Mouse (Mus musculus) lung, adult 2 months (tissue): ENCODE results near the gene Rab23.

Experiments
- CTCF ChIP-seq: fragments of 200-500 bp; IDR thresholded peaks from 2 replicates; pipeline ENCODE4 v1.5.1; 2011; ENCODE audit warnings: mild to moderate bottlenecking, low read length, control low read depth; ENCODE audit not compliant: insufficient read depth
- POLR2A ChIP-seq: fragments of 200-500 bp; IDR thresholded peaks from 2 replicates; pipeline ENCODE4 v1.6.1; 2011; ENCODE audit warnings: low read depth, mild to moderate bottlenecking, control low read depth, low read length, borderline replicate concordance; ENCODE audit errors: extremely low read depth

DNA sequence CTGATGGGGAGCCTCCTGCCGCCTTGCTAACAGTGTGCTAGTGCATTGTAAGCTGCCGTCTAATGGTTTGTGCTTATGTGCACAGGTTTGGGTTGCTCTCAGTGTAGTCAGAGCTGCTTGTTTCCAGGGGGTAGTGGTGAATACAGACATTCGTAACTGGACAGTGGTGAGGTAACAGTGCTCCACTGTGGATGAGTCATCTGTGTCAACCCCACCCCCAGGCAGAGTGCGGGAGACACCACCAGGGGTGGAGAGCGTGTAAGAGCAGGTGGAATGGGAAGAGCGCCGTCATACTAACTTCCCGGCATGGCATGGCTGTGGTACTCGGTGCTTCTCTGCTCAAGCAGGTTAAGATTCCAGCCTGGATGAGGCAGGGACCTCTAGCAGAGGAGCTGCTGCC, 13.4 kb downstream of the Rab23 start:
- TF ChIP-seq POLR2A (no peak), CTCF (no peak)
